Mouse (Mus musculus) MEL (cell line): Measurements from ENCODE around the gene Nyap1. TPM values are rescaled to one million over a fixed set of nuclear protein-coding genes. Genes with fewer than 3 reads are reported as not detected.

Source experiments
- DNase-seq: peaks from one replicate; pipeline ENCODE4 v3.0.0; 2011; ENCODE audit warnings: low read depth, low spot score
- H3K27ac ChIP-seq: 2 replicates; pipeline ENCODE4 v1.5.1; 2012; ENCODE audit warnings: low read depth, mild to moderate bottlenecking, control low read depth, low read length, moderate library complexity; ENCODE audit not compliant: control insufficient read depth
- H3K27me3 ChIP-seq, 2 experiments: fragments of 150-350 bp in 1 of 2; sonication (generic) in 1 of 2; 2 replicates each; pipeline ENCODE4 v1.6.1; 2012; ENCODE audit warnings: low read length in 2 of 2, mild to moderate bottlenecking in 2 of 2, improper control_type of control experiment in 1 of 2, moderate library complexity in 1 of 2; ENCODE audit not compliant: insufficient read depth in 2 of 2, control insufficient read depth in 1 of 2
- H3K36me3 ChIP-seq, 2 experiments: 2 replicates each; pipeline ENCODE4 v1.6.1; 2012 to 2014; ENCODE audit warnings: low read length in 2 of 2, improper control_type of control experiment in 1 of 2, inconsistent platforms in 1 of 2, mild to moderate bottlenecking in 1 of 2; ENCODE audit not compliant: insufficient read depth in 2 of 2, control insufficient read depth in 1 of 2
- H3K4me1 ChIP-seq, 2 experiments: fragments of 150-350 bp in 1 of 2; sonication (generic) in 1 of 2; 2 replicates each; pipeline ENCODE4 v1.6.1; 2012; ENCODE audit warnings: low read length in 2 of 2, improper control_type of control experiment in 1 of 2, mild to moderate bottlenecking in 1 of 2; ENCODE audit not compliant: insufficient read depth in 2 of 2, control insufficient read depth in 1 of 2
- H3K4me3 ChIP-seq, 2 experiments: fragments of 150-350 bp in 1 of 2; sonication (generic) in 1 of 2; 2 replicates each; pipeline ENCODE4 v1.5.1; 2012; ENCODE audit warnings: low read depth in 2 of 2, low read length in 2 of 2, mild to moderate bottlenecking in 2 of 2, moderate library complexity in 2 of 2, control low read depth in 1 of 2, improper control_type of control experiment in 1 of 2; ENCODE audit not compliant: control insufficient read depth in 1 of 2, insufficient read depth in 1 of 2
- H3K79me2 ChIP-seq: 2 replicates; pipeline ENCODE4 v1.6.1; 2012; ENCODE audit warnings: mild to moderate bottlenecking, low read length, moderate library complexity; ENCODE audit not compliant: control insufficient read depth, poor library complexity, insufficient read depth
- H3K9ac ChIP-seq: 2 replicates; pipeline ENCODE4 v1.6.1; 2012; ENCODE audit warnings: low read depth, mild to moderate bottlenecking, control low read depth, low read length, moderate library complexity; ENCODE audit not compliant: control insufficient read depth, poor library complexity, severe bottlenecking
- H3K9me3 ChIP-seq: fragments of 150-350 bp; sonication (generic); replicated peaks from 2 replicates; pipeline ENCODE4 v1.6.1; 2012; ENCODE audit warnings: mild to moderate bottlenecking, low read length, improper control_type of control experiment, moderate library complexity; ENCODE audit not compliant: insufficient read depth
- BHLHE40 ChIP-seq: IDR thresholded peaks from 2 replicates; pipeline ENCODE4 v1.6.1; 2012; ENCODE audit warnings: low read depth, mild to moderate bottlenecking, inconsistent platforms, low read length, improper control_type of control experiment, borderline replicate concordance
- CHD2 ChIP-seq: IDR thresholded peaks from 2 replicates; pipeline ENCODE4 v1.6.1; 2011; ENCODE audit warnings: low read length, improper control_type of control experiment
- ELF1 ChIP-seq: IDR thresholded peaks from 2 replicates; pipeline ENCODE4 v1.6.1; 2014; ENCODE audit warnings: low read depth, mild to moderate bottlenecking, inconsistent platforms, low read length, improper control_type of control experiment, moderate library complexity
- EP300 ChIP-seq, 2 experiments: IDR thresholded peaks; 2 replicates each; pipeline ENCODE4 v1.6.1; 2011; ENCODE audit warnings: improper control_type of control experiment in 2 of 2, low read length in 2 of 2, low read depth in 1 of 2, mild to moderate bottlenecking in 1 of 2
- ETS1 ChIP-seq: IDR thresholded peaks from 2 replicates; pipeline ENCODE4 v1.6.1; 2012; ENCODE audit warnings: low read depth, mild to moderate bottlenecking, inconsistent platforms, low read length, improper control_type of control experiment, moderate library complexity
- GABPA ChIP-seq: IDR thresholded peaks from 2 replicates; pipeline ENCODE4 v1.6.1; 2012; ENCODE audit warnings: low read depth, mild to moderate bottlenecking, inconsistent platforms, low read length, improper control_type of control experiment, moderate library complexity
- GATA1 ChIP-seq: IDR thresholded peaks from 2 replicates; pipeline ENCODE4 v1.6.1; 2011; ENCODE audit warnings: low read depth, low read length, improper control_type of control experiment
- HCFC1 ChIP-seq: IDR thresholded peaks from 2 replicates; pipeline ENCODE4 v1.6.1; 2012; ENCODE audit warnings: low read depth, mild to moderate bottlenecking, inconsistent platforms, low read length, improper control_type of control experiment, moderate library complexity
- JUND ChIP-seq: IDR thresholded peaks from 2 replicates; pipeline ENCODE4 v1.6.1; 2011; ENCODE audit warnings: low read depth, mild to moderate bottlenecking, improper control_type of control experiment, low read length
- KAT2A ChIP-seq: conservative IDR thresholded peaks from 2 replicates; pipeline ENCODE4 v1.6.1; 2012; ENCODE audit warnings: low read depth, low read length, improper control_type of control experiment, inconsistent platforms
- MAX ChIP-seq: IDR thresholded peaks from 2 replicates; pipeline ENCODE4 v1.6.1; 2011; ENCODE audit warnings: low read length, improper control_type of control experiment
- MAZ ChIP-seq: IDR thresholded peaks from 2 replicates; pipeline ENCODE4 v1.6.1; 2012; ENCODE audit warnings: low read depth, mild to moderate bottlenecking, inconsistent platforms, low read length, improper control_type of control experiment
- MXI1 ChIP-seq: IDR thresholded peaks from 2 replicates; pipeline ENCODE4 v1.6.1; 2011; ENCODE audit warnings: mild to moderate bottlenecking, low read depth, low read length, improper control_type of control experiment
- MYC ChIP-seq: IDR thresholded peaks from 2 replicates; pipeline ENCODE4 v1.6.1; 2011; ENCODE audit warnings: low read depth, mild to moderate bottlenecking, low read length, improper control_type of control experiment, moderate library complexity
- NRF1 ChIP-seq: IDR thresholded peaks from 2 replicates; pipeline ENCODE4 v1.6.1; 2014; ENCODE audit warnings: low read depth, mild to moderate bottlenecking, inconsistent platforms, low read length, improper control_type of control experiment, moderate library complexity; ENCODE audit not compliant: poor library complexity, insufficient read depth, severe bottlenecking
- POLR2A ChIP-seq, 2 experiments: IDR thresholded peaks; 2 replicates each; pipeline ENCODE4 v1.6.1; 2011 to 2012; ENCODE audit warnings: low read length in 2 of 2, mild to moderate bottlenecking in 2 of 2, control low read depth in 1 of 2, improper control_type of control experiment in 1 of 2, low read depth in 1 of 2, moderate library complexity in 1 of 2; ENCODE audit not compliant: control insufficient read depth in 1 of 2, insufficient read depth in 1 of 2, poor library complexity in 1 of 2
- POLR2AphosphoS2 ChIP-seq: IDR thresholded peaks from 2 replicates; pipeline ENCODE4 v1.6.1; 2011; ENCODE audit warnings: low read length, improper control_type of control experiment
- POLR2AphosphoS5 ChIP-seq: IDR thresholded peaks from 2 replicates; pipeline ENCODE4 v1.6.1; 2012; ENCODE audit warnings: low read depth, borderline replicate concordance, mild to moderate bottlenecking, inconsistent platforms, low read length, moderate library complexity, mixed read lengths
- RCOR1 ChIP-seq: IDR thresholded peaks from 2 replicates; pipeline ENCODE4 v1.6.1; 2012; ENCODE audit warnings: low read depth, mild to moderate bottlenecking, inconsistent platforms, low read length, improper control_type of control experiment
- SIN3A ChIP-seq: IDR thresholded peaks from 2 replicates; pipeline ENCODE4 v1.6.1; 2012; ENCODE audit warnings: low read length, improper control_type of control experiment, inconsistent platforms
- ZC3H11A ChIP-seq: IDR thresholded peaks from 2 replicates; pipeline ENCODE4 v1.6.1; 2012; ENCODE audit warnings: low read depth, mild to moderate bottlenecking, inconsistent platforms, low read length, improper control_type of control experiment
- ZNF384 ChIP-seq: IDR thresholded peaks from 2 replicates; pipeline ENCODE4 v1.6.1; 2012; ENCODE audit warnings: low read depth, mild to moderate bottlenecking, inconsistent platforms, low read length, improper control_type of control experiment
- polyA plus RNA-seq, 2 experiments: library from polyadenylated mRNA; stranded (reverse) in 1 of 2; unstranded in 1 of 2; fragments of >175 nt in 1 of 2; fragments of >200 nt in 1 of 2; gene quantifications; 2 replicates each; pipeline versions ENCODE4 v1.2.1 to v1.2.4; 2012; ENCODE audit warnings: low replicate concordance in 2 of 2, low read depth in 1 of 2; ENCODE audit not compliant: insufficient read length in 2 of 2, insufficient read depth in 1 of 2, missing spikeins in 1 of 2
- total RNA-seq: library from RNA; depleted of rRNA; stranded (reverse); fragments of 300-350 nt; gene quantifications from 2 replicates; pipeline ENCODE4 v1.2.3, GENCODE M21; 2012

The Nyap1 gene
- total and polyA plus RNA-seq, 3 experiments, result 0.39 to 1.1 TPM; not detected in 1

GRCm38 (mm10) chr5:137749196-137749836, 7.9 kb upstream of the Nyap1 start:
- peak; percentile 51 for DNase-seq
- Histone ChIP-seq H3K4me3 (peak overlapping the region; percentile 60 to 93; a peak in 3 of 4 replicates), H3K9ac (peak overlapping the region; percentile 55)
- TF ChIP-seq MXI1 (no peak), RCOR1 (no peak), ZC3H11A (no peak), ZNF384 (no peak), JUND (no peak), ETS1 (no peak)
- TF ChIP-seq, all 39 proteins: peak for 0
- Histone ChIP-seq H3K27me3 (no peaks in the 10 kb centered on the region), H3K79me2 (peaks cover 33% of the 10 kb centered on the region), H3K27ac (peak overlapping the region; percentile 99), H3K9me3 (no peaks in the 10 kb centered on the region), H3K36me3 (peaks cover 7 to 19% of the 10 kb centered on the region in 2 experiments), H3K4me1 (peaks cover 3 to 22% of the 10 kb centered on the region in 2 experiments; a peak in 3 of 4 replicates)

GRCm38 (mm10) chr5:137748130-137748770, 6.8 kb upstream of the Nyap1 start:
- TF ChIP-seq EP300 (IDR thresholded peaks at IDR 0.05; ENCODE audit: low read depth in 1 of 2, low read length in 2 of 2), result peak; percentile 24 to 47; a peak in 2 of 4 replicates
- peak; percentile 53; the same call in 1 of the 2 replicates for TF ChIP-seq ETS1
- peak; percentile 87 for TF ChIP-seq SIN3A
- no peak for TF ChIP-seq GABPA
- no peak for TF ChIP-seq NRF1
- no peak; a peak in 1 of 4 replicates for TF ChIP-seq POLR2A (IDR thresholded peaks at IDR 0.05; ENCODE audit: control insufficient read depth in 1 of 2, insufficient read depth in 1 of 2, low read depth in 1 of 2, low read length in 2 of 2, poor library complexity in 1 of 2)
- TF ChIP-seq GATA1, result no peak
- peak; percentile 68 for TF ChIP-seq ELF1
- TF ChIP-seq POLR2AphosphoS2, result no peak
- TF ChIP-seq MAZ, result peak; percentile 74; the same call in 1 of the 2 replicates
- TF ChIP-seq MAX, result peak; percentile 30; the same call in 1 of the 2 replicates
- no peak for TF ChIP-seq CHD2
- TF ChIP-seq BHLHE40, result no peak
- peak; percentile 66; the same call in 1 of the 2 replicates for TF ChIP-seq MXI1
- 0 out of 2 replicates have a peak, but pooled peaks have one; percentile 62 for TF ChIP-seq HCFC1
- peak; percentile 57; the same call in 1 of the 2 replicates for TF ChIP-seq MYC
- TF ChIP-seq POLR2AphosphoS5, result no peak
- TF ChIP-seq ZC3H11A, result no peak
- TF ChIP-seq KAT2A, result no peak
- peaks cover 3 to 23% of the 10 kb centered on the region in 2 experiments; a peak in 3 of 4 replicates for H3K4me1 ChIP-seq
- peak; percentile 85 for DNase-seq

More at GRCm38 (mm10) chr5:137748130-137748770, 6.8 kb upstream of the Nyap1 start:
- no peaks in the 10 kb centered on the region for H3K27me3 ChIP-seq
- peaks cover 3 to 19% of the 10 kb centered on the region in 2 experiments; a peak in 3 of 4 replicates for H3K36me3 ChIP-seq
- H3K79me2 ChIP-seq, result peaks cover 33% of the 10 kb centered on the region
- H3K9me3 ChIP-seq, result no peaks in the 10 kb centered on the region
- peak overlapping the region; percentile 99 for H3K27ac ChIP-seq
- peak overlapping the region; percentile 96 for H3K9ac ChIP-seq
- peak overlapping the region; percentile 60 to 93 for H3K4me3 ChIP-seq
